Mouse (Mus musculus): Measurements from ENCODE around the gene Ssu72. TPM values are rescaled to one million over a fixed set of nuclear protein-coding genes. Genes with fewer than 3 reads are reported as not detected.

Ssu72 gene
- polyA plus RNA-seq, 1 experiment from 2014 or later: 81.8 TPM

DNA sequence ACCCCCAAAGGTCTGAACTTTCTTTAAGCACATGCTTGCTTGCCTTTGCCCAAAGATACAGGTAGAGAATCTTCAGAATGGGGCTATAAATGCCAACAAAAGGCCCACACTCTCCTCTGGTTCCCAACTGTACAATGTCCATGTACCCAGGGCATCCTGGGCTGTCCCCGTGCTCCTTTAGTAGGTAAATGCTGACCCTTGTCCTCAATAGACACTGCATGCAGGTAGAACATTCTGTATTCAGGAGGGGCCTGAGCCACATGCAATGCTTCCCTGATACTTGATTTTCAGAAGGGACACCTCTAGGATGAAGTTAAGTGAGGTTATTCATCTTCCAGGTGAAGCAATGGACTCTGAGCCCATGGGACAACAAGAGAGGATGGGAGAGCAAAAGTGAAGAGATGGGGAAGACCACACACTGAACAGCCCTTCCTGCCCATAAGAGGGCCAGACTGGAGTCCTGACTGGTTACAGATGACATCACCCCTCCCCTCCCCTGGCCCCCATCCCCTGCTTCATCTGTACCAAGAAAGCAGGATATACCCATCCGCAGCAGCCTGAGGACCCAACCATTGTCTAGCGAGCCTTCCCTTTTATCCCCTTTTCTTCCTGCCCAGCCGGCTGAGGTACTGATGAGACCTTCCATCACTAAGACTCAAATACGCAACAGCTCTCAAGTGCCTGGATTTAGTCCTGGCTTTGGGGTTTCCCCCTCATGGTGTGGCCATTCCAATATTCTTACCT lies 68.9 kb downstream of the Ssu72 start:
- no peak for TF ChIP-seq CTCF (IDR thresholded peaks at IDR 0.05)
- ChIA-PET POLR2A (no interaction called here), CTCF (no interaction called here)
- no peak for DNase-seq (ENCODE audit: low read depth, low spot score)
- H3K27me3 ChIP-seq: no peaks in the 10 kb centered on the region
- ATAC-seq: no peak
- in situ Hi-C loops (cut with MboI; ENCODE audit: low pct_unique_long_range_greater_than_20kb): loop anchor here (10.0 kb wide), 1 partner anchor 289 kb away; no protein-coding TSS in a partner anchor

DNA sequence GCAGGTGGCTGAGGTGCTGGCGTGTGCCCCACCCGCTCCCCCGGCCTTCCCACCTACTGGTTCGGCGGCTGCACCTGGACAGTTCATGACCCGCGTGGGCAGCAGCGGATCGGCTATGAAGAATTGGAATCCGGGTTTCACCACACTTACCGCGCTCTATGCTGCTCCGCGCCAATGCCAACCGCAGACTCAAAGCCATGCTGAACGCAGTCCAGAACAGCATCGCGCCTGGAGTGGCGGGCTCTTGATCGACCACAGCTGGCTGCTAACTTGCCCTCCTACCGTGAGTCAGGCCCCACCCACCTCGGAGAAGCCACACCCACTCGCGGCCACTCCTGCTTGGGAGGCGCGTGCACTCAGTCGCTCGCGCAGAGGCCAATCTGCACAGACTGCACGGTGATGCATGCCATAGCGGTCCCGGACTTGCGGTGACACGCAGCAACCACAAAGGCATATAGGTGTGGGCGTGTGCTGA lies 69.7 kb downstream of the Ssu72 start, which contains the start of gene Vwa1:
Gene Vwa1, minus strand, starts transcription at position 419 of the 475 bp plus-strand sequence.
- in situ Hi-C loops (cut with MboI; ENCODE audit: low pct_unique_long_range_greater_than_20kb): loop anchor here (10.0 kb wide), 1 partner anchor 290 kb away; no protein-coding TSS in a partner anchor
- H3K27me3 ChIP-seq: no peaks in the 10 kb centered on the region
- CTCF ChIA-PET: interaction anchor here (1.4 kb wide), 1 partner anchor 16 kb away, joined by 4 read pairs; no protein-coding TSS in a partner anchor

DNA sequence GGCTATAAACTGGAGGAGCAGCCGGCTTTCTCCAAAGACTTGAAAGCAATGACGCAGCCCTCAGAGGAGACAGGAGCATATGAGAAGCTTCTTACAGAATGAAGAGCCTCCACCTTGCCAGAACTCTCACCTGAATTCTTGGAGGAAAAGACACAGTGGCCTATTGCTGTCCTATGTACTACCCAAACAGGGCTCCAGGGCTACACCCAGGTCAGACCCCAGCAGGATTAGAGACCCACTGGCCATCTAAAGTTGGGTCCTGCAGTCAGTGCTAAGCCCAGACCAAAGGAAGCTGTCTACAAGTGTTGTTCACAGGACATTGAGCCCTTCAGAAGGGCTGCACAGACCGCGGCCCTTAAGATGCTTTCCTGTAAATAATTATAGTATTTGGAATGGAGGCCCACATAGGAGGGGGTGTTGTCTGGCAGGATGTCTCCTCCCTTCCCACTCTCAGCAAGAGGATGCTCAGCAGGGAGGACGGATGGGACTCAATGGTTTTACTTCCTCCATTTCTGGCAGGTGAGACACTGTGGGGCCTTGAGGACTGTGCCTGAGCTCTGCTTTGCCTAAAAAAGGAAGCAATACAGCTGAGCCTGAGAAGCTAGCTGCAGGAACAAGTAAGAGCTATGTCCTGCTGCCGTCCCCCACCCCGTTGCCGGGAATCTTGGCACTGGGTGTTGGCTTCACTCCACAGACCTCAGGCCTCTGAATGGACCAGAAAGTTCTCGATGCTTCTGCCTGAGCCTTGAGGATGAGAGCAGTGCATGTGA lies 70.6 kb downstream of the Ssu72 start:
- in situ Hi-C loops (cut with MboI; ENCODE audit: low pct_unique_long_range_greater_than_20kb): loop anchor here (10.0 kb wide), 1 partner anchor 290 kb away; no protein-coding TSS in a partner anchor
- ChIA-PET POLR2A (interaction anchor here (1.2 kb wide), 1 partner anchor 8 kb away, joined by 3 read pairs; no protein-coding TSS in a partner anchor), CTCF (interaction anchor here (0.9 to 1.4 kb wide), 2 partner anchors 8 to 16 kb away, joined by 4 read pairs; no protein-coding TSS in a partner anchor)
- no peak for DNase-seq (ENCODE audit: low read depth, low spot score)
- no peaks in the 10 kb centered on the region for H3K27me3 ChIP-seq
- TF ChIP-seq CTCF (IDR thresholded peaks at IDR 0.05): no peak
- no peak for ATAC-seq

More for the DNA sequence above, 69.7 kb downstream of the Ssu72 start, which contains the start of gene Vwa1:
- POLR2A ChIA-PET: no interaction called here
- no peak for DNase-seq (ENCODE audit: low read depth, low spot score)
- ATAC-seq: no peak
- TF ChIP-seq CTCF (IDR thresholded peaks at IDR 0.05): no peak

DNA sequence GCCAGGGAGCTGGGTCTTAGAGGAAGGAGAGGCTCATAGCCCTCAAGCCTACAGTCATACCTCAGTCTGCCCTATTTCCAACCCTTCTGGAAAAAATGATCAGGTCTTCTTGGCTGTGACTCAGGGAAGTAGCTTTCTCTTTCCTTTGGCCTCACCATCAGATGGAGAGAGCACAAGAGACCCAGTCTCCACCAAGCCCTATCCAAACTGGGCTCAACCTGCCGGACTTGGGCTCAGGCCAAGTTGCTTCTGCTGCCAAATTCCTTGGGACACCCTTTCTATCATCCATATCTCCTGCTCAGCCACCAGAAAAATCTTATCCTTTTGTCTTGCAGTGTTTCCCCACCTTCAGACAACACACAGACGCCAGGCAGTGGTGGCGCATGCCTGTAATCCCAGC lies 71.3 kb downstream of the Ssu72 start:
- in situ Hi-C loops (cut with MboI; ENCODE audit: low pct_unique_long_range_greater_than_20kb): loop anchor here (10.0 kb wide), 1 partner anchor 291 kb away; no protein-coding TSS in a partner anchor
- ChIA-PET POLR2A (interaction anchor here (1.2 kb wide), 1 partner anchor 8 kb away, joined by 3 read pairs; no protein-coding TSS in a partner anchor), CTCF (interaction anchor here (0.9 kb wide), 1 partner anchor 8 kb away, joined by 4 read pairs; no protein-coding TSS in a partner anchor)
- DNase-seq (ENCODE audit: low read depth, low spot score): no peak
- ATAC-seq: no peak
- TF ChIP-seq CTCF (IDR thresholded peaks at IDR 0.05): no peak
- H3K27me3 ChIP-seq: no peaks in the 10 kb centered on the region

DNA sequence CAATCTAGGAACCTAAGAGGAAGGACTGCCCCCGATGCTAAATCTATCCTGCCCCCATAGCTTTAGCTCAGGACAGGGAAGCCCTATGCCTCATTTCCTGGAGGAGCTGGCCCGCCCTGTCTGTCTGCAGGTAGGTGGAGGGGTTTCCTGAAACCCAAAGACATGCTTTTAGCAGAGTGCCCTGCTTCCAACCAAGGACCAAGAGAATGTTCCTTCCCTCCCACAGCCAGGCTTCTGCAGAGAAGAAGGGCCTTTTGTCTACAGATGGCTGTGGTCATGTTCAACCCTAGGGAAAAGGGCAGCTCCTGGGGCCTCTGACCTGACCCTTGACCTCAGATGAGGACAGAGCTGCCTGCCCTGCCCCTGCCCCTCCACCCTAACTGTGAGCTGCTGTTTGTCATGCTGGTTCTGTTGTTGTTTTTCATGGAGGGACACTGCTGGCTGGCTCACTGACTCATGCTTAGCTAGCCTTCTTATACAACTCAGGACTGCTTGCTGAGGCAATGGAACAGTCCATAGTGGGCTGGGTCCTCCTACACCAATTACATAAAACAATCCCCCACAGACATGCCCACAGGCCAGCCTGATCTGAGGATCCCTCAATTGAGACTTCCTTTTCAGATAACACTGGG lies 72.2 kb downstream of the Ssu72 start:
- no peaks in the 10 kb centered on the region for H3K27me3 ChIP-seq
- ChIA-PET CTCF (interaction anchor here (1.4 kb wide), 1 partner anchor 55 kb away, joined by 3 read pairs; no protein-coding TSS in a partner anchor), POLR2A (no interaction called here)
- ATAC-seq (no peak), DNase-seq (ENCODE audit: low read depth, low spot score) (no peak)
- no peak for TF ChIP-seq CTCF (IDR thresholded peaks at IDR 0.05)
- in situ Hi-C loops (cut with MboI; ENCODE audit: low pct_unique_long_range_greater_than_20kb): loop anchor here (10.0 kb wide), 1 partner anchor 292 kb away; no protein-coding TSS in a partner anchor

DNA sequence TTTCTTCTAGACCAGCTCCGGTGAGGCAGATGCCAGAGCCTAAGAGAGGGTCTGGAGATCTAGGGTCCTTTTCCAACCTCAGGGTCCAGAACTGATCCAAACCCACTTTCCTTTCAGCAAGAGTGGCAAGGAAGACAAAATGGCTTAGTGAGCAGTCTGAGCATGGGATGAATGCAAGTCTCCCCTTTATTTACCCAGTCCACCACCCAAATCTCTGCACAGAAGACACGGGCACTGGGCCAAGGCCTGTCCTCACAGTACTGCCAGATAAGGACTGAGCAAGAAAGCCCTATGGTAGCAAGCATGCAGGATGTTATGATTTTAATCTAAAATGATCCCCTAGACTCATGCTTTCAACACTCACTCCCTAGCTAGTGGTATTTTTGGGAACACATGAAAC lies 73.2 kb downstream of the Ssu72 start:
- CTCF ChIA-PET: no interaction called here
- ATAC-seq: no peak
- TF ChIP-seq CTCF (IDR thresholded peaks at IDR 0.05): no peak
- POLR2A ChIA-PET: no interaction called here
- no peak for DNase-seq (ENCODE audit: low read depth, low spot score)
- in situ Hi-C loops (cut with MboI; ENCODE audit: low pct_unique_long_range_greater_than_20kb): loop anchor here (10.0 kb wide), 1 partner anchor 293 kb away; no protein-coding TSS in a partner anchor
- no peaks in the 10 kb centered on the region for H3K27me3 ChIP-seq

DNA sequence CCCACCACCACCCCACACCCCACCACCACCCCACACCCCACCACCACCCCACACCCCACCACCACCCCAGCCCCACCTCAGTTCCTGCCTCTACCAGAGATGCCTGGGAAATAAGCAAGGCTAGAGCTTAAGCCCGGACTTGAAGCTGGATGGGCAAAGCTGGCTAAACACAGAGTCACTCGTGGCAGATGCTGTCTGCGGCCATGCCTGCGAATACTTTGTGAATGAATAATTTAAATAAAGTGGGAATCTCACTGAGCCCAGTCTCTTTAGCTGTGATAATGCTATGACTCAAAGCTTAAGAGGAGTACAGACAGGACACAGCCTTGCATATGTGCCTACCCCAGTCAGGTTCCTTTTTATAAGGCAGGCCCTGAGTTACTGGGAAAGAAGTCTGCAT lies 74.9 kb downstream of the Ssu72 start:
- no peaks in the 10 kb centered on the region for H3K27me3 ChIP-seq
- ATAC-seq (no peak), DNase-seq (ENCODE audit: low read depth, low spot score) (no peak)
- in situ Hi-C loops (cut with MboI; ENCODE audit: low pct_unique_long_range_greater_than_20kb): loop anchor here (10.0 kb wide), 1 partner anchor 295 kb away; no protein-coding TSS in a partner anchor
- CTCF ChIA-PET: no interaction called here
- POLR2A ChIA-PET: no interaction called here
- no peak for TF ChIP-seq CTCF (IDR thresholded peaks at IDR 0.05)

DNA sequence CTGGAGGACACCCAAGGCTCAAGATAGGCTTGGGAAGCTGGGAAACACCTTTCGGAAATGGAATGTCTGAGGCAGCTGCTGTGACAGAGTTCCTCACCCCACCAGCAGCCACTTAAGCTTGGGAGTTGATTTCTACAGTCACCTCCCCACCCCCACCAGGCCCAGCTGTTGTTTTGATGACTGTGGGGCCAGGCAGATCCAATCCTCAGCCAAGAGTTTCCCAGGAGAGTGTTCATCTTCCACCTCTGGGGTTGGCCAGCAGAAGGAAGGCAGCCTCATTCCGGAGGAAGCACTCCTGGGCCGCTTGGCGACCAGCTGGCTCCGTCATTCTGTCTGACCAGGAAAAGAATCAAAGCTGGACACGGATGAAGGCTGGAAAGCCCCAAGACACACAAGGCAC lies 76.3 kb downstream of the Ssu72 start:
- TF ChIP-seq CTCF (IDR thresholded peaks at IDR 0.05): no peak
- CTCF ChIA-PET: interaction anchor here (1.2 kb wide), 1 partner anchor 22 kb away, joined by 4 read pairs; the partner anchor contains the start of gene Mrpl20
- in situ Hi-C loops (cut with MboI; ENCODE audit: low pct_unique_long_range_greater_than_20kb): no loop called here
- H3K27me3 ChIP-seq: no peaks in the 10 kb centered on the region
- ATAC-seq (no peak), DNase-seq (ENCODE audit: low read depth, low spot score) (no peak)
- POLR2A ChIA-PET: no interaction called here

Other genes with a start within 250 kb of the Ssu72 start
- gene Tmem52, start 235.7 kb upstream of the Ssu72 start, polyA plus RNA-seq (2021): 0.41 TPM
- 287 TPM for gene Gnb1, start 213.4 kb upstream of the Ssu72 start, polyA plus RNA-seq (2021)
- 87.0 TPM for gene Nadk, start 142.4 kb upstream of the Ssu72 start, polyA plus RNA-seq (2021)
- 4.0 TPM for gene Slc35e2, start 103.4 kb upstream of the Ssu72 start, polyA plus RNA-seq (2021)
- 57.8 TPM for gene Cdk11b, start 79.9 kb upstream of the Ssu72 start, polyA plus RNA-seq (2021)
- gene Gm10563, start 59.4 kb upstream of the Ssu72 start, polyA plus RNA-seq (2021): not detected
- 4.1 TPM for gene Mmp23, start 51.4 kb upstream of the Ssu72 start, polyA plus RNA-seq (2021)
- gene Mib2, start 35.6 kb upstream of the Ssu72 start, polyA plus RNA-seq (2021): 39.5 TPM
- gene Fndc10, start 10.5 kb upstream of the Ssu72 start, polyA plus RNA-seq (2021): 7.3 TPM
- gene Tmem240, start 30.0 kb downstream of the Ssu72 start, polyA plus RNA-seq (2021): 1.4 TPM
- gene Atad3a, start 56.3 kb downstream of the Ssu72 start, polyA plus RNA-seq (2021): 53.3 TPM
- 0.47 TPM for gene Vwa1, start 69.9 kb downstream of the Ssu72 start, polyA plus RNA-seq (2021)
- gene Tmem88b, start 81.1 kb downstream of the Ssu72 start, polyA plus RNA-seq (2021): 0.05 TPM
- gene Ankrd65, start 85.6 kb downstream of the Ssu72 start, polyA plus RNA-seq (2021): not detected
- 124 TPM for gene Mrpl20, start 98.1 kb downstream of the Ssu72 start, polyA plus RNA-seq (2021)
- gene Ccnl2, start 107.7 kb downstream of the Ssu72 start, polyA plus RNA-seq (2021): 55.5 TPM
- 127 TPM for gene Aurkaip1, start 126.5 kb downstream of the Ssu72 start, polyA plus RNA-seq (2021)
- 15.4 TPM for gene Mxra8, start 134.9 kb downstream of the Ssu72 start, polyA plus RNA-seq (2021)
- gene Dvl1, start 142.6 kb downstream of the Ssu72 start, polyA plus RNA-seq (2021): 83.6 TPM
- gene Tas1r3, start 158.6 kb downstream of the Ssu72 start, polyA plus RNA-seq (2021): 1.2 TPM
- gene Cptp, start 164.6 kb downstream of the Ssu72 start, polyA plus RNA-seq (2021): 15.4 TPM
- 37.6 TPM for gene Ints11, start 164.7 kb downstream of the Ssu72 start, polyA plus RNA-seq (2021)
- 22.4 TPM for gene Pusl1, start 187.0 kb downstream of the Ssu72 start, polyA plus RNA-seq (2021)
- gene Acap3, start 187.0 kb downstream of the Ssu72 start, polyA plus RNA-seq (2021): 16.7 TPM
- gene Ube2j2, start 239.0 kb downstream of the Ssu72 start, polyA plus RNA-seq (2021): 60.1 TPM